Mouse (Mus musculus) thymus, postnatal 10 days (tissue): ENCODE results near the gene Pigr.

Experiments used
- DNase-seq, 2 experiments: peaks; one replicate each; pipeline ENCODE4 v3.0.0; 2021; ENCODE audit warnings: low spot score in 2 of 2

Gene Pigr

GRCm38 (mm10) chr1:130829906-130830830, 3.7 kb downstream of the Pigr start:
- no peak for DNase-seq

- DNase-seq: no peak
Measured at GRCm38 (mm10) chr1:130832230-130833149, 6.0 kb downstream of the Pigr start.

GRCm38 (mm10) chr1:130835161-130835936, 8.9 kb downstream of the Pigr start:
- DNase-seq: no peak

GRCm38 (mm10) chr1:130838288-130838687, 11.8 kb downstream of the Pigr start:
- peak; percentile 37 to 75 for DNase-seq

GRCm38 (mm10) chr1:130840599-130841379, 14.3 kb downstream of the Pigr start:
- DNase-seq: no peak

- DNase-seq: no peak
Measured at GRCm38 (mm10) chr1:130841621-130842020, 15.1 kb downstream of the Pigr start.

- DNase-seq: no peak
Measured at GRCm38 (mm10) chr1:130844516-130844915, 18.0 kb downstream of the Pigr start.

- no peak for DNase-seq
Measured at GRCm38 (mm10) chr1:130849530-130850214, 23.2 kb downstream of the Pigr start.

- no peak for DNase-seq
Measured at GRCm38 (mm10) chr1:130850405-130850804, 23.9 kb downstream of the Pigr start.

- DNase-seq: no peak
Measured at GRCm38 (mm10) chr1:130854819-130855218, 28.3 kb downstream of the Pigr start.

GRCm38 (mm10) chr1:130855723-130856122, 29.2 kb downstream of the Pigr start:
- no peak for DNase-seq

- DNase-seq: no peak
Measured at GRCm38 (mm10) chr1:130857456-130857855, 31.0 kb downstream of the Pigr start.

- DNase-seq: peak; percentile 23 to 33
Measured at GRCm38 (mm10) chr1:130864238-130864637, 37.8 kb downstream of the Pigr start.

- no peak for DNase-seq
Measured at GRCm38 (mm10) chr1:130864741-130865140, 38.3 kb downstream of the Pigr start.

- DNase-seq: no peak
Measured at GRCm38 (mm10) chr1:130865541-130866221, 39.2 kb downstream of the Pigr start, which contains the start of gene Fcmr. TSS of gene Fcmr (plus strand) at chr1:130865669.

- no peak for DNase-seq
Measured at GRCm38 (mm10) chr1:130872912-130873311, 46.4 kb downstream of the Pigr start.

GRCm38 (mm10) chr1:130875139-130875538, 48.7 kb downstream of the Pigr start:
- DNase-seq: peak in 1 of 2 experiments; percentile 28

GRCm38 (mm10) chr1:130875910-130876309, 49.4 kb downstream of the Pigr start:
- no peak for DNase-seq

GRCm38 (mm10) chr1:130876931-130877509, 50.5 kb downstream of the Pigr start:
- peak; percentile 16 to 75 for DNase-seq
